Mouse (Mus musculus): ENCODE measurements at regions not wholly inside any gene's neighbourhood (a gene's known extent, or its start where the extent isn't known, plus 50 kb on each side); places are given as distances from the start of the nearest gene placed in this dataset.
"Not testable (repeated sequence)": the region's sequence is repeated elsewhere in the genome, so short reads cannot be mapped to it uniquely, and the experiment has no call there.

DNA sequence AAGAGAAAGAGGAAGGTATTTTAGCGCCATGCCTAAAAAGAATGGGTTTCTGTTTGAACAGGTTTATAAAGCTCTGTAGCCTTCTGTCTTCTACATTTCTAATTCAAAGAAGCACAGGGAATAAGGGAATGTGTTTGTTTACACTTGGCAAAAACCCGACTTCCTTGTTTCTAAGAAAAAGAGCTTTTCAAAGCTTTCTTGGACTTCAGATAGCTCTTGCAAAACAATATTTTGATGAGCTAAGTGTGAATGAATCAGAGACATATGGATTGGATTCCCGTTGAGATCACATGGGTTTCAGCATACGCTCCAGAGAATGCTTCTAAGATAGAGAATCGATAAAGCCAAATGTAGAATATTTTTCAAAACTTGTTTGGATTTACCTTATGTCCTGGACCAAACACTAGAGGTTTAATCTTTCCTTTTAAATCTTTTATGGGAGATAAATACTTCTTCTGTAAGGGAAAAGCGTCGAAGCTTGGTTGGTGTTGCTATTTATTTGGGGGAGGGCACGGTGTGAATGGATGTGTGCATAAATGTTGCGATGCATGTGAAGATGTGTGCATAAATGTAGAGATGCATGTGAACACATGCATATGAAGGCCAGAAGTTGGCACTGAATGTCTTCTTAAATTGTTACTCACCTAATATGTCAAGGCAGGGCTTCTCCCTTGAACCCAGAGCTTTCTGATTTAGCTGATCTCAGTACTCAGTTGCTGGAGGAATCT, 576.4 kb downstream of the Nyap2 start:
- no peak for DNase-seq

GRCm38 (mm10) chr1:81661245-81661644, 571.7 kb upstream of the Gm9747 start:
- no peak for DNase-seq

GRCm38 (mm10) chr1:81671142-81671541, 561.8 kb upstream of the Gm9747 start:
- no peak for DNase-seq

DNA sequence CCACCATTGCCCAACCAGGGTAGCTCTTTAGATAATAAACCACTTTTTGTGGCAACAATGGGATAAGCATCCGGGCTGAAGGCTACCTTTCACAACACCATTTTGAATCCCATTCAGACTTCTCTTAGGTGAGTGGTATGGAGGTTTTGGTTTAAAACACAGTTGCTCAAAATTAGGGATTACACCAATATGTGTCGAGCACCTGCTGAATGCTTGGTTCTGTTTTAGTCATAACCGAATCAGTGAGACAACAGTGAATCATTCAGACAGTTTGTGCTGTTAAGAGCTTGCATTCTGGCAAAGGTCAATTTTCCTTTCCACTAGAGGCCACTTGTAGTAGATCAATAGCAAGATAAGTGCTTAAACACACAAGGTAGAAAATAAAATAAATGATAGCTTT, 561.2 kb upstream of the Gm9747 start:
- no peak for DNase-seq

- no peak for DNase-seq
Measured at GRCm38 (mm10) chr1:81675576-81676342, 557.2 kb upstream of the Gm9747 start.

GRCm38 (mm10) chr1:81677768-81678400, 555.0 kb upstream of the Gm9747 start:
- no peak for DNase-seq

GRCm38 (mm10) chr1:81696129-81696528, 536.8 kb upstream of the Gm9747 start:
- DNase-seq: no peak

- no peak for DNase-seq
Measured at GRCm38 (mm10) chr1:81709169-81709568, 523.7 kb upstream of the Gm9747 start.

DNA sequence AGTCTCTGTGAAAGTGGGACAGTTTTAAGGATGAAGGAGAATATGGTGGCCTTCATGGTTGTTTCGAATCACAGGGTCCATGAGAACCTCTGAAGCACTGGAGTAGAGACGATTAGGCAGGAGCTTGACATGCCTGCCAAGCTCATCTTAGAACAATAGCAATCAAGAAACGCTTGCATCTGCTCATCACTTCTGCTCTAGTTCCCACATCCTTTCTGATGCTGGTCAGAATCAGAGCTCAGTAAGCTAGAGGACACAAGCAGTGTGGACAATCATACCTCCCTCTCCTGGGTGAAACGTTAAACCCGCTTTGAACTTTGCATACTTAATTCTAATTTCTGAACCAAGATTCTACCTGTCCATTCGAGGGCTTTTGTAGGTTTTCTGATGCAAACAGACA, 515.8 kb upstream of the Gm9747 start:
- no peak for DNase-seq

DNA sequence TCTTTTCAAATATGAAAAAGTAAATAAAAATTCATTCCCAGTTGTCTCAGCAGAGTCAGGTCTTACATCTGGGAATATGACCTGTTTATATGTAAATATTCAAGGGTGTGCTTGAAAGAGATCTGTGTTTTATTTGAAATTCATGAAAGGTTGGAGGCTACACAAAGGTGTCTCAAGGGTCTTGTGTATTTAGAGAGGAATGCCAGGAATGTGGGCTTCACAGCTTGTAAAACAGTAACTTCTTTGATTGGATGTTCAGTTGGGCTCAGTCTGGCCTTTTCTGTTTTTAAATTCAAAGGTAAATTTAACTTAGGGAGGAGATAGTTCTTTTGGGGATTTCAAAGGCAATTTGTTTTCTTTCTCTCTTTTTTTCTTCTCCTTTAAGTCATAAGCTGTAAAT, 514.7 kb upstream of the Gm9747 start:
- no peak for DNase-seq

- no peak for DNase-seq
Measured at GRCm38 (mm10) chr1:81724859-81725258, 508.1 kb upstream of the Gm9747 start.

GRCm38 (mm10) chr1:81726268-81727132, 506.4 kb upstream of the Gm9747 start:
- DNase-seq: no peak

DNA sequence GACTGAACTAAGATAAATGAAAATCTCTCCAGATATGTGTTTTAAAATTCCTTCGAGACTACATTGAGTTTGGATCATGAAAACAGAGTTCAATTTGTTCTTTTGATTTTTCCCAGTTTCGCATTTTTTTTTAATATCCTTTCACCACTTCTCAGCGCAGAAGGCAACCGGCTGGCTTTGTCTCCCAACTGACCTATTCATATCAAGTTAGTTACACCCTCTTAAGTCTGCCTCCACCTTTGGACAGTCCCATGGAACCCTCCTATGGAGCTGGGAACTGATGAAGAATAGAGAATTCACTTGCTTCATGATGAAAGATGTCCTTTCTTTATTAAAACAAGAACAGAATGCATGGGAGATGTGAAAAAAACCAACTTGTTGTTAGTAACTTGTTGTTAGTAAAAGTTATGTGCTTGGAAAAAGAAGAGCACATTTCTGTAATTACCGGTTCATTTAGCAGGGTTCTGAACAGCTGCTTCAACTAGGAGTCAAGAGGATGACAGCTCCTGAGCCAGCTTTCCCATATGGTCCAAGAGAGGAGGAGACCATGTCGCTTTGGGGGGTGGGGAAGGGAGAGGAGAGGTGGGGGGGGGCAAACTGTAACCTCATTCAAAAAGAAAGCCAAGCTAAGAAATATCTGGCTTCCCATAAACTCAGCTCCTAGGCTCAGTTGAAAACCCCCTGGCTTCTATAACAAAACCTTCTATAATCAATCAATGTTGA, 495.6 kb upstream of the Gm9747 start:
- DNase-seq: no peak

DNA sequence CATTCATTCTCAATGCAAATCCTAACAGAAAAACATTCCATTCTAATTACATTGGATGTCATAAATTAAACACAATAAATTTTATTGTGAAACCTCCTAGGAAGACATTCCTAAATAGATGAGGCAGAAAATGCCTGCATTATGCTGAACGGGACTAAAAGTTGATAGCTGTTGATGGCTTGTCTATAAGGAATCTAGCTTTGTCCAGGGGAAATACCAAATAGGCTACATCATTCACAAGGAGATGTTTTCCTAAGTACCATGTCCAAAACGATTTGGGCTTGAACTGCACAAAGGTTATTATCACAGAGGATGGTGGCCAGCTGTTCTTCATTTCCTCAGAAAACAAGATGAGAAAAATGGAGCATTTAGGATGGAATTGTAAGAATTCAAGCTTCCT, 494.5 kb upstream of the Gm9747 start:
- DNase-seq: no peak

- no peak for DNase-seq
Measured at GRCm38 (mm10) chr1:81739392-81739791, 493.5 kb upstream of the Gm9747 start.

DNA sequence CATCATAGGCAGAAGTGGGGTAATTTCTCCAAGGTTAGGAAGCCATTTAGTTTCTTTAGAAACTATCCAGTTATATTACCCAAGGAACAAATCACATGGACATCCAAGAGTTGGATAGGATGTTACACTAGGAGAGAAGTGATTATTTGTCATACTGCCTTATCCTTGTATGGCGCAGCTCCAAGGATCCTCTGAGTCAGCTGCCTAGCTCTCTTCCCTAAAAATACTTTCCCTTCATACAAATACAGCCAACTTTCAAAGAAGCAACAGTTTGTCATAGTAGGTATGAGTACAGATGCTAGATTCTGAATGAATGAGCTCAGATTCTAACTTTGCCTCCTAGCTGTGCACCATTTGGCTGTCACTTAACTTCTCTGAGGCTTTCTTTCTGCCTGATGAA, 492.9 kb upstream of the Gm9747 start:
- no peak for DNase-seq

DNA sequence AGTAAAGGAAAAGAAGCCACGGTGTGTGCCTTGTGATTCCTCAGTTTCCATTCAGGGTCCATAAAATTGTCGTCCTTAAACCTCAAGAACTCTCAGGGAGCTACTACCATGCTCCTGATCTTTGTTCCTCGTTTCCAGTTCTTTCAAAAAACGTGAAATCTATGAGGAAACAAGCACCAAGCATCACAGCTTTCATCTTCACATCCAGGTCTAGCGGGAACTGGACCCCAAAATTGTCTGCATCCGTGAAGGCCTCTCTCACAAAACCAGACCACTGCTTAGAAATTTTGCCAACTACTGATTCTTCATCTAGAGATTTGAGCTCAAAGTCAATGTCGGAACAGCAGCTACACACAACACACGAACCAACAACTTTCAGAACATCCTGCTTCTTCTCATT, 491.0 kb upstream of the Gm9747 start:
- DNase-seq: not testable (repeated sequence)

DNA sequence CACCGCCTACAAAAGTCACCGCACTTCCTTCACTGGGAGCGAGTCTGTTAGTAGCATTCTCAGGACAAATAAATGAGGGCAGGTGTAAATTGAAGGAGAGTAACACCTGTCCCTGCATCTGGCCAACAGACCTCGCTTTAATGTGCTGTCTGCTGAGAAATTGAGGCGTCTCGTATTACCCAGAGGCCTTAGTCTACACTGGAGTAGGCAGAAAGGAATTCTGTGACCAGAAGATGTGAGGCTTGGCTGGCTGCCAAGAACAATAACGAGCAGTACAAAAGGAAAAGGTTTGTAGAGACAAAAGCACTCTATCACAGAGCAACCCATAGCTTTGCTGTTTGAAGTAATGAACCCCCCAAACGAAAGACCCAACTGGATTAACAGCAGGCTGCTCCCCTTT, 488.4 kb upstream of the Gm9747 start:
- DNase-seq: no peak

- DNase-seq: no peak
Measured at GRCm38 (mm10) chr1:81745024-81745960, 487.6 kb upstream of the Gm9747 start.

- no peak for DNase-seq
Measured at GRCm38 (mm10) chr1:81746013-81746412, 486.9 kb upstream of the Gm9747 start.

- no peak for DNase-seq
Measured at GRCm38 (mm10) chr1:81747025-81747424, 485.9 kb upstream of the Gm9747 start.
